8 mouse cellular contexts compared by ENCODE assay signal in genomic region chr5:118704148-118704547, GRCm38 (mm10).
DNase-seq lines count a peak whose midpoint lies in the region; TF ChIP-seq lines count a peak whose summit lies in the region.
"Had no signal": no experiment of that assay in that cellular context is flagged by ENCODE, and none has a peak within 500 bp of the region (broad histone marks: within the 10 kb centered on the region; RNA-seq: fewer than 3 reads in every experiment).

No protein-coding gene starts in this region.

- H3K4me3 ChIP-seq in left cerebral cortex, adult 2 months = no peak overlapping the region

- intact Hi-C loops in left cerebral cortex, adult 2 months (cut with DNase I) = no loop called here
- intact Hi-C loops in left cerebral cortex, postnatal 25 days (cut with DNase I) = loop anchor here (2.0 kb wide), 1 partner anchor 109 kb away; no protein-coding TSS in a partner anchor
- intact Hi-C loops in left cerebral cortex, postnatal 4 days (cut with DNase I) = no loop called here

- peak; percentile 65 for TF ChIP-seq CTCF in left cerebral cortex, adult 2 months (IDR thresholded peaks at IDR 0.05)
- TF ChIP-seq CTCF in brain, embryonic 14.5 days (IDR thresholded peaks at IDR 0.05; ENCODE audit: borderline replicate concordance, extremely low read depth, insufficient read depth, insufficient read length) = peak; percentile 64

- H3K27ac ChIP-seq in left cerebral cortex, adult 2 months = no peak overlapping the region

- DNase-seq in left cerebral cortex, adult 2 months (ENCODE audit: extremely low spot score in 1 of 2, low spot score in 2 of 2) = no peak
- DNase-seq in left cerebral cortex, postnatal 25 days (ENCODE audit: low spot score in 2 of 2) = no peak
- DNase-seq in ES-CJ7 (ENCODE audit: low read depth, low spot score) = peak; percentile 35
- no peak for DNase-seq in brain, embryonic 14.5 days (ENCODE audit: low read depth)
- DNase-seq in spleen, postnatal 10 days (ENCODE audit: low spot score in 2 of 2) = peak; percentile 46 to 68
- DNase-seq in left cerebral cortex, postnatal 4 days = no peak
- no peak for DNase-seq in frontal cortex, adult 2 months (ENCODE audit: extremely low spot score in 1 of 2, low spot score in 1 of 2)
- DNase-seq: gastrocnemius, postnatal 36 days had no signal

- TF ChIP-seq POLR2A in brain, embryonic 14.5 days (IDR thresholded peaks at IDR 0.05; ENCODE audit: borderline replicate concordance, extremely low read depth, insufficient read depth, insufficient read length, poor library complexity, severe bottlenecking) = no peak

Comparison
In these comparisons a context has a peak if more than half of its experiments do, and no peak if none do; other contexts are left out.
1. DNase-seq: peak in ES-CJ7 (single experiment) and spleen, postnatal 10 days (2 of 2); none in left cerebral cortex, adult 2 months (0 of 2), left cerebral cortex, postnatal 25 days (0 of 2), brain, embryonic 14.5 days (single experiment), left cerebral cortex, postnatal 4 days (single experiment) and frontal cortex, adult 2 months (0 of 2).